Mouse (Mus musculus) brain, adult 2 months (tissue): ENCODE measurements at regions not wholly inside any gene's neighbourhood (a gene's known extent, or its start where the extent isn't known, plus 50 kb on each side); places are given as distances from the start of the nearest gene placed in this dataset.
"Not testable (repeated sequence)": the region's sequence is repeated elsewhere in the genome, so short reads cannot be mapped to it uniquely, and the experiment has no call there.

Experiments
- DNase-seq: peaks from one replicate; pipeline ENCODE4 v3.0.0; 2011; ENCODE audit warnings: low read depth, low spot score

- DNase-seq: no peak
Observed at GRCm38 (mm10) chr3:22681999-22682648, 605.7 kb downstream of the Tbl1xr1 start.

- DNase-seq: no peak
Observed at GRCm38 (mm10) chr3:22699317-22699716, 622.9 kb downstream of the Tbl1xr1 start.

GRCm38 (mm10) chr3:22701486-22701885, 625.0 kb downstream of the Tbl1xr1 start:
- not testable (repeated sequence) for DNase-seq

GRCm38 (mm10) chr3:22705673-22706072, 629.2 kb downstream of the Tbl1xr1 start:
- no peak for DNase-seq

GRCm38 (mm10) chr3:22745026-22745425, 668.6 kb downstream of the Tbl1xr1 start:
- peak; percentile 68 for DNase-seq
